Mouse (Mus musculus): ENCODE data around the gene Gpc4.

Gpc4 gene

DNA sequence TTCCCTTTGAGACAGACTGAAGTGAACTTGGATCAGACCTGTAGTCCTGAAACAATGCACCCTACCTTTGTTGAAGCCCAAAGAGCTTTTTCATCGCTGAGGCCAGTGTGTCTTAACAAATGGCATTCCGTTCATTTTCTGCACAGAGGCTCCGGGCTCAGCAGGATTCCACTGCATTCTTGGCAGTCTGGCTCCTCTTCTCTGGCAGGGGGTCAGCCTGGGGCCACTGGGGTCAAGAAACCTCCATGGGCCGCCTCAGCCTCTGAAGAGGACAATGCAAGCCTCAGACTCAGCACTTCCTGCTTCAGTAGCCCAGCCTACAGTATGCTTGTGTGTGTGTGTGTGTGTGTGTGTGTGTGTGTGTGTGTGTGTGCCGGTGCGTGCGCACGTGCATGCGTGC is 147.4 kb downstream of the Gpc4 start:
- DNase-seq (ENCODE audit: low spot score), result no peak

Data from left cerebral cortex, adult 11 months (tissue).